Mouse (Mus musculus): ENCODE results near the gene Pla2g16.
A peak's percentile ranks its signal among the peaks of the same experiment; 100 is the strongest.

The Pla2g16 gene

DNA sequence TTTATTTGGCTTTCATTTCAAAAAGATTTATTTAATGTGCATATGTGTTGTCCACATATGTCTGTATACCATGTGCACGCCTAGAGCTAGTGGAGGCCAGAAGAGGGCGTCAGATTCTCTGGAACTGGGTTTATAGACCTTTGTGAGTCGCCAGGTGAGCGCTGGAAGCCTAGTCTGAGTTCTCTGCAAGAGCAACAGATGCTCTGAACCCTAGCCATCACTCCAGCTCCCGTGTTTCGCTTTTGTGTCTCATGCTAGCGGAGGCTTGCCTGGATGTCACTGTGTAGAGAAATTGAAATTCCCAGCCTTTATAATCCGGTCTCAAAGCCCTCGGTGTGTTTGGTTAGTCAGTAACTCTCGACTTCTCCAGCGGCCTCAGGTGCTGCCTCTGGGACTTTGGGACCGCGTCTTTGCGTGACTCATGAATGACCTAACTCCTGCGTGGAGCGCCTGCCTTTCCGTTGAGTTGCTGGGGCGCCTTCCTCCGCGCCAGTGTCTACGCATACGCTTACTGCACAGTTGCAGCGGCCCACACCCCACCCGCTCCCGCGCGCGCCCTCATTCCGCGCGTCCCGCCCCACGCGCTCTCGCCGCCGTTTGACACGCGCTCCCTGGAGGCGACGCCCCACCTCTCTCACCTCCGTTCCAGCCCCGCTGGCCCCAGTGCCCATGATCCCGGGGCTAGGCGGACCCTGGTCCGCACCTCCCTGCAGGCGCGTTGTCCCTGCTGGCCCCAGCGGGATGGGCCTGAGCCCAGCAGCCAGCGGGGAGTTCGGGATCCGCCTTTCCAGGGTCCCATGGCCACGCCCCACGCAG, 54.9 kb downstream of the Pla2g16 start, which contains the start of gene Hrasls5:
Hrasls5 (plus strand) TSS at position 600 of the 816 bp plus-strand sequence.
- DNase-seq (ENCODE audit: low read depth, low spot score) = peak; percentile 14

DNA sequence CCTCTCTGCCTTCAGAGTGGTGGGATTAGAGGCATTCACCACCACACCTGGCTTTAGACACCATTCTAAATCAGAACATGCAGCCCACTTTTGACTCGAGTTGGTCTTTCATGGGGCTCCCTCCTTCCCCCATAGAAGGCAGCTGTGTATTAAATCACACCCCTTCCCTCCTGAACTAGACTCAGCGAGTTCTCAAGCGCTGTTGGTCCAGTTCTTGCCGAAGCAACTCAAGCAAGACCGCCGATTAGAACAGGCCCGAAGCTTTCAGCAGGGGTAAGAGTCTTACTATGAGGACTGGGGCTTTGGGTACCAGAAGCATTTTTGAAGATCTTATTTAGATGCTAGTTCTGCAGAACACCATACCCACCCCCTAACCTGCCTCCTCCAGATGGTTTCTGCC, 55.9 kb downstream of the Pla2g16 start:
- DNase-seq (ENCODE audit: low read depth, low spot score) = no peak

DNA sequence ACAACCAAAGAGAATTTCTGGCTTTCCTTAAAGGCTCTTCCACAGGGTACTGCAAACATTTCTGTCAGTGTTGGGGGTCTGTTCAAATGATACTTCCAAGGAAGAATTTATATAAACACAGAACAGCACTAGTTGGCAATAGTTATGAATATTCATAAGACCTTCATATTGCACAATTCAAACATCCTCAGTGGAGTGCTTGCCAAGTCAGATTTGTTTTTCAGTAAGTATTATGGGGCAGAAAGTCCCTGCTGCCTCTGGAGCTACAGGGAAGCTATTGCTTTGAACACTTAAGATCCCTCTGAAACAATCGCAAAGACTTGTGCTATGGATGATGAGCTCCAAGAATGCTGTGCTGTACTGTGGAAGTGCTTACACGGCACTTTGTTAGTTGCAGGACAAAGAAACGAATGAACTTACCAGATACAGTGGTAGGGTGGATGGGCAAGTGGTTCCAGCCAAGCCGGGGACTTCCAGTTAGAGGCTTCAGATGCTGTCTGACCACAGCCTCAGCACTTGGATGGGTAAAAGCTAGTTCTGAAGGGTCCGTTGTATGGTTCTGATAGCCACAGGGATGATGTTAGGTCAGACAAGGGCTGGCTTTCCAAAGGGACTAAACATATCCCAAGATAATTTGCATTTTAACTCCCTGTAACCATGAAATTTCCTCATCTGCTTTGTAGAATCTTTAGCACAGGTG, 59.1 kb downstream of the Pla2g16 start:
- DNase-seq (ENCODE audit: low read depth, low spot score) = no peak

DNA sequence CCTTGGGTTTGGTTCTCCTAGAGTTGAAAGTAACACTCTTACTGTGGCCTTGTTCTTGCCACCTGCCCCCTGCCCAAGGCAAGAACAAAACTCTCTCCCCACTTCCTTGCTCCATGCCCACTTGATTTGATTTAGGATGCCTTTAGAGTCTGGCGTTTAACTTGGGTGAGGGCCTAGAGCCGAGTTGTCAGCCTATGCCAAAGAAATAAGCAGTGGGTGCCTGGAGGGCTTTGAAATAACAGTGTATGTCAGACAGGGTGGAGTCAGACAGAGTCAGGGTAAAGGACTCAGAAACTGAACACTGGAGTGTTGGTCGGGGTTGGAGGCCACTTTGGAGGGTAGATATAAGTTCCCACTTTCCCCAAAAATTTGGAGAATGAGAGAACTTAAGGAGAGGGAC, 59.8 kb downstream of the Pla2g16 start:
- DNase-seq (ENCODE audit: low read depth, low spot score) = no peak

DNA sequence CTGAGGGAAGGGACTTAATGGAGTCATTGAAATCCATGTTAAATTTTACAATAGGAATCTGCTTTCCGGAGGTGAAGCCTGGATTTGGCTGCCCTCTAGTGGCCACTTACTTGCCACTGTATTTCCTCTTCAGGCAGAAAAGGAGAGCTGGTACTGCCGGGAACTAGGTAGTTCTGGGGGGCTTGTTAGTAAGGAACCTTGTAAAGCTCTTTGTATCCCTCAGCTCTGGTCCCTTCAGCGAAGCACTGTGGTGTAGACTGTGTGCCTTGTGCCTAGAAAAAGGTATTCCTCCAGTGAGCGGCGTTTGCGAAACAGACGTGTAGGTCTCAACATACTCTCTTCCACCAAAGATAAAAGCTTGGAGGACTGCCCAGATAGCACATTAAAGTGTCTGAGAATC, 60.4 kb downstream of the Pla2g16 start:
- peak; percentile 79 for DNase-seq (ENCODE audit: low read depth, low spot score)

DNA sequence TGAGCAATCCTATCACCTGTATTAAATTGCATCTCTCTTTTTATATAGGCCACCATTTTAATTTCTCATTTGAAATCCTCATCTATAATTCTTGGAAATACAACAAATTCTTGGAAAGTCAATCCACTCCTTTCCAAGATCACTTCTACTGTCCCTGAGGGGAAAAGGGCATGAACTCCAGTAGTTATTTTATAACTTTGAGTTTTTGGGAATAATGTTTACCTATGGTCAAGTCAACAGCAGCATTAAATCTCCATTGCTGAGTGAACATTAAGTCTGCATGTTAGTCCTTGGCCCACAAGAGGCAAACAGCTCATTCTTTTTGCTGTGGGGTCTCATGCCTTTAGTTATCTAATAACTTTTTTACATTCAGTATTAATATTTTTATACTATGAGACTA, 75.8 kb downstream of the Pla2g16 start:
- DNase-seq (ENCODE audit: low read depth, low spot score) = no peak

DNA sequence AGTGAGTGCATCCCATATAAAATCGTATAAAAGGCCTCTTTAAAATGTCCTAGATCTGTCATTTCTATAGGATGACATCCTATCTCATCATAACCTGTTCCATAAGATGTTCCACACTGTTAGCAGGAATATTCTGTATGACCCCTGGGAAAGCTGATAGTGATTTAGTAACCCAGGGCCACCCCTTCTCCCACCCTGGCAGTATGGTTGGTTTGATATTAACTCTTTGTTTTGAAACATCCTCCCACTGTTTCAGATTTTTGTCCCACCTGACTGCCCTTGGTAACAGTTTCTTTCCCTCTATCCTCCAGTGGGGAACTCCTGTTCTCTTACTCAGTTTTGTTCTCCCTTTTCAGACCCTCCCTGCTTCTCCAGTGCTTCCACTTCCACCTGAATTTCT, 76.5 kb downstream of the Pla2g16 start:
- no peak for DNase-seq (ENCODE audit: low read depth, low spot score)
